ENCODE assay signal across 9 mouse cellular contexts in the genomic region with DNA sequence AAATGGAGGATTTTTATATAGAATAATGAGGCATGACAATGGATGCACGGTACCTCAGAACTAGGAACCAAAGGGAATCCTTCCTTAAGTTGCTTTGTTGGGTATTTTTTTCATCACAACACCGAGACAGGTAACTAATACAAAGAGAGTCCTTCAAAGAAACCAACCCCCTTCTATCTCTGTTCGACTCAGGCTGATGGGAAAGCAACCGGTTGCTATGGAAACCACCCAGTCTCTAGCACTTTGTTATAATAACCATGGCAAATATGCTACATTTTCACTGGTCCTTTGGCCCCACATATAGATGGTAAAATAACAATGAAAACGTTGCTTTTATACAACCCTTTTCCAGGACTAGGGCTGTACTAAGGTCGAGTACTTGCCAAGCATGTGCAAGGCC.
"Had no signal": no experiment of that assay in that cellular context is flagged by ENCODE, and none has a peak within 500 bp of the region (broad histone marks: within the 10 kb centered on the region; RNA-seq: fewer than 3 reads in every experiment).

No protein-coding gene starts in this region.

- H3K9me3 ChIP-seq: limb, embryonic 13.5 days; neural tube, embryonic 12.5 days had no signal

- H3K27ac ChIP-seq: limb, embryonic 13.5 days; liver, embryonic 14.5 days; neural tube, embryonic 12.5 days; stomach, postnatal 0 days had no signal

- H3K4me1 ChIP-seq: limb, embryonic 13.5 days; neural tube, embryonic 12.5 days had no signal

- DNase-seq: kidney, adult 9 months; kidney, postnatal 10 days; left cerebral cortex, postnatal 4 days; lung, adult 18-20 months; thymus, postnatal 4 days had no signal

- H3K27me3 ChIP-seq: limb, embryonic 13.5 days; neural tube, embryonic 12.5 days had no signal

- H3K36me3 ChIP-seq: limb, embryonic 13.5 days; neural tube, embryonic 12.5 days had no signal

- H3K4me3 ChIP-seq: limb, embryonic 13.5 days; neural tube, embryonic 12.5 days had no signal

- H3K4me2 ChIP-seq: limb, embryonic 13.5 days; neural tube, embryonic 12.5 days had no signal

- H3K9ac ChIP-seq: limb, embryonic 13.5 days; liver, embryonic 14.5 days; neural tube, embryonic 12.5 days had no signal
